Mouse (Mus musculus) midbrain, embryonic 14.5 days (tissue): ENCODE measurements around the gene Sept10. TPM values are rescaled to one million over a fixed set of nuclear protein-coding genes. Genes with fewer than 3 reads are reported as not detected.
A peak's percentile ranks its signal among the peaks of the same experiment; 100 is the strongest.

Source experiments
- ATAC-seq: fragments of 200-750 bp; cut with Nextera tagmentation; 2 replicates; pipeline ENCODE4 v1.8.0; 2017; ENCODE audit warnings: moderate number of reproducible peaks, moderate library complexity; ENCODE audit not compliant: low FRiP score, low TSS enrichment
- DNase-seq: peaks from one replicate; pipeline ENCODE4 v3.0.0-alpha.2; 2015
- H3K27ac ChIP-seq: fragments of 300-500 bp; sonication (generic); replicated peaks from 2 replicates; pipeline ENCODE4 v1.5.1; 2014; ENCODE audit warnings: mild to moderate bottlenecking, low read depth, low read length, moderate library complexity
- H3K27me3 ChIP-seq: fragments of 300-500 bp; sonication (generic); 2 replicates; pipeline ENCODE4 v1.6.1; 2014; ENCODE audit warnings: low read length, control low read depth, mixed read lengths; ENCODE audit not compliant: control insufficient read depth, insufficient read depth
- H3K36me3 ChIP-seq: fragments of 300-500 bp; sonication (generic); 2 replicates; pipeline ENCODE4 v1.6.1; 2014; ENCODE audit warnings: low read length, control low read depth; ENCODE audit not compliant: control insufficient read depth, insufficient read depth
- H3K4me1 ChIP-seq: fragments of 300-500 bp; sonication (generic); 2 replicates; pipeline ENCODE4 v1.6.1; 2014; ENCODE audit warnings: mild to moderate bottlenecking, antibody characterized with exemption, low read length, control low read depth; ENCODE audit not compliant: control insufficient read depth, insufficient read depth
- H3K4me2 ChIP-seq: fragments of 300-500 bp; sonication (generic); 2 replicates; pipeline ENCODE4 v1.6.1; 2014; ENCODE audit warnings: mild to moderate bottlenecking, low read length, moderate library complexity
- H3K4me3 ChIP-seq: fragments of 300-500 bp; sonication (generic); replicated peaks from 2 replicates; pipeline ENCODE4 v1.5.1; 2014; ENCODE audit warnings: low read depth, low read length
- H3K9ac ChIP-seq: fragments of 300-500 bp; sonication (generic); replicated peaks from 2 replicates; pipeline ENCODE4 v1.6.1; 2014; ENCODE audit warnings: mild to moderate bottlenecking, low read length, moderate library complexity
- H3K9me3 ChIP-seq: fragments of 300-500 bp; sonication (generic); 2 replicates; pipeline ENCODE4 v1.6.1; 2016; ENCODE audit warnings: low read length, control low read depth, mixed read lengths; ENCODE audit not compliant: control insufficient read depth
- WGBS: fragments of 180-500 bp; shearing (Covaris S2); extraction: QIAGEN DNeasy Blood & Tissue Kit; methylation state at CpG from one replicate; pipeline ENCODE4 v1.1.7; 2014; 5-methylcytosine and 5-hydroxymethylcytosine counted together
- polyA plus RNA-seq: library from polyadenylated mRNA; unstranded; fragments of >200 nt; fragmentation: Nextera tagmentation; extraction: Ambion mirVana; gene quantifications from 2 replicates; pipeline ENCODE4 v1.2.1, GENCODE M21; 2014

Gene Sept10
- 8.9 and 18.4 TPM in 2 replicates for polyA plus RNA-seq

DNA sequence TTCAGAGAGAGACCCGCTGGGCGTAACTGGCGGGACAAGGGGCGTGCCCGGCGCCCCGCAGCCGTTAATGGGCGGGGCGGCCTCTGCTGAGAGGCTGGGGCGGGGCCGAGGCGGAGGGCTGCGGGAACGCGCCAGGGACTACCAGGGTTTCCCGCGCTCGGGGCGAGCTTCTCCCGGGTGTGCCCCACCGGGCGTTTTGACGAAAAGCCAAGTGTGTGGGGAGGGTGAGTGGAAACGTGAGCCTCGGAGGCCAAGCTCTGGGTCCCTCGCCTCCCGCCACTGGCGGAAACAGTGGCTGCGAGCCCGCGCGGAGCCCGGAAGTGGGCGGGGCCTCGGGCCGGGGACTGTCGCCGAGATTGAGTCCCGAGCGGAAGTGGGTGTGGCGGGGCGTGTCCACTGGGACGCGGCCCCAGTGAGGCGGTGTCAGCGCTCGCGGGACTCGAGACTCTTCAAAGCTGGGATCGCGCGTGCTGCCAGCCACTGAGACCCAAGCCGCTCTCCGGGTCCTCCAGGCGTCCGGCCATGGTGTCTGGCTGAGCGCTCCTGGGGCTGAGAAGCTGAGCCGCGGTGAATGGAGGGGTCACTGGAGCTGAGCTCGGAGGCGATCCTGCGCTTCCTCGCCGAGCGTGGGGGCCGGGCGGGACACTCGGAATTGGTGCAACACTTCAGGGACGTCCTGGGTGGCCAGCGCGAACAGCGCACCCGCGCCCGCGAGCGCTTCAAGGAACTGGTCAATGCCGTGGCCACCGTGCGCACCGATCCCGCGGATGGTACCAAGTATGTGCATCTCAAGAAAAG lies at the start of gene Sept10, which contains the start of gene Sowahc:
TSS of gene Sept10 (minus strand) at position 375 of the 798 bp plus-strand sequence.
TSS of gene Sowahc (plus strand) at position 481 of the 798 bp plus-strand sequence.
- H3K4me1 ChIP-seq: peaks cover 32% of the 10 kb centered on the region
- peak within 1 kb of the TSS; percentile 88 for H3K4me3 ChIP-seq
- WGBS: under 1% methylated on average over 79 of the region's 84 CpGs
- H3K4me2 ChIP-seq: peak within 1 kb of the TSS; percentile 99
- no peaks in the 10 kb centered on the region for H3K36me3 ChIP-seq
- no peaks in the 10 kb centered on the region for H3K9me3 ChIP-seq
- peak; percentile 97 for ATAC-seq
- H3K9ac ChIP-seq: peak within 1 kb of the TSS; percentile 85
- H3K27ac ChIP-seq: peak within 1 kb of the TSS; percentile 95
- DNase-seq: peak; percentile 98
- H3K27me3 ChIP-seq: no peaks in the 10 kb centered on the region

DNA sequence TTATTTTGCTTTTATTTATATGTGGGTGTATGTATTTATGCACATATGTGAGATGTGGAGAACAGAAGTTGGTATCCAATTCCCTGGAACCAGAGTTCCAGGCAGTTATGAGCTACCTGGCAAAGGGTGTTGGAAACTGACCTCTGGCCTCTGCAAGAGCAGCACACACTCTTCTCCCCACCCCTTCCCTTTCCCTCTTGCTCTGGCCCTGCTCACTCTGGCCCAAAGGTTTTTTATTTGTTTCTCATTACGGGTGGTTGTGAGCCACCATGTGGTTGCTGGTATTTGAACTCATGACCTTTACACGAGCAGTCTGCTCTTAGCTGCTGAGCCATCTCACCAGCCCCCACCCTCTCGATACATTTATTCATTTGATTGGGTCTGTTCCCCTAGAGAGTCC lies 47.1 kb upstream of the Sept10 start:
- no peak overlapping the region for H3K9ac ChIP-seq
- H3K27ac ChIP-seq: no peak overlapping the region
- 61% methylated on average over 3 of the region's 3 CpGs for WGBS
- no peak overlapping the region for H3K4me3 ChIP-seq
- H3K36me3 ChIP-seq: no peaks in the 10 kb centered on the region
- no peak for DNase-seq
- H3K9me3 ChIP-seq: no peaks in the 10 kb centered on the region
- no peaks in the 10 kb centered on the region for H3K27me3 ChIP-seq
- no peak overlapping the region for H3K4me2 ChIP-seq
- ATAC-seq: no peak
- no peaks in the 10 kb centered on the region for H3K4me1 ChIP-seq

DNA sequence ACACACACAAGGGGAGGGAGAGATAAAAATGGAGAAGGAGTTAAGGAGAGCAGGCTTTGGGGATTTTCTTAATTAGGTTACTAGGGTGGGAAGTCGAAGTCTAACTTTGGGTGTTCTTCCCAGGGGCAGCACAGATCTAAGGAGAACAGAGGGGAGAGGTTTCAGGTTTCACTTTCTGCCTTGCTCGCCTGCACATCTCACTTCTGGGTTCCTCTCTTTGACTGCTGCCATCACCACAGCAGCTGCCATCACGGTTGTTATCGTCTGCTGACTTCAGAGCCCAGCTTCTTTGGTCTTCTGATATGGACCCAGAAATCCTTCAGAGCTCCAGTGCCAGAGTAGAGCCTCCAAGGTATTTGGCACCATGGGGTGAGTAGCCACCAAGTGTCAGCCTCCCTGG lies 46.5 kb upstream of the Sept10 start:
- DNase-seq (no peak), ATAC-seq (no peak)
- Histone ChIP-seq H3K27me3 (no peaks in the 10 kb centered on the region), H3K4me3 (no peak overlapping the region), H3K36me3 (no peaks in the 10 kb centered on the region), H3K4me1 (no peaks in the 10 kb centered on the region), H3K9ac (no peak overlapping the region), H3K9me3 (no peaks in the 10 kb centered on the region), H3K4me2 (no peak overlapping the region), H3K27ac (no peak overlapping the region)
- 59% methylated on average over 4 of the region's 4 CpGs for WGBS

DNA sequence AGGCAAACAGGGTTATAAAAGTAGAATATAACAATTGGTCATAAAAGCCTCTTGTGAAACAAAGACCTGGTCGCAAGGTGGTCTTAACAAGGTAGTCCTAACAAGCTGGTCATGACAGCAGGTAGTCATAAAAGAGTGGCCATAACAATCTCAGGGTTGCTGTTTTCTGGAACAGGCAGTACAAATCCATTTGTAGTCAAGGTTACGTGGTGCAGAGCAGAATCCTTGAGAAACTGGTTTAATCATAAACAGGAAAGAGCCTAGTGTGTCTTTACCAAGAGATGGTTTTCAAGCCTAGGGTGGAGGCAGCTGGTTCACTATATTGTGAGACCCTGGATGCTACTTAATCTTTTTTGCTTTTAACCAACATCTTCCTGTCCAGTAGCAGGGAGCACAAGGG lies 45.6 kb upstream of the Sept10 start:
- H3K36me3 ChIP-seq: no peaks in the 10 kb centered on the region
- no peaks in the 10 kb centered on the region for H3K4me1 ChIP-seq
- no peak overlapping the region for H3K4me3 ChIP-seq
- WGBS: 94% methylated on average over 2 of the region's 2 CpGs
- DNase-seq (no peak), ATAC-seq (no peak)
- H3K27me3 ChIP-seq: no peaks in the 10 kb centered on the region
- no peak overlapping the region for H3K4me2 ChIP-seq
- H3K27ac ChIP-seq: no peak overlapping the region
- H3K9me3 ChIP-seq: no peaks in the 10 kb centered on the region
- H3K9ac ChIP-seq: no peak overlapping the region

DNA sequence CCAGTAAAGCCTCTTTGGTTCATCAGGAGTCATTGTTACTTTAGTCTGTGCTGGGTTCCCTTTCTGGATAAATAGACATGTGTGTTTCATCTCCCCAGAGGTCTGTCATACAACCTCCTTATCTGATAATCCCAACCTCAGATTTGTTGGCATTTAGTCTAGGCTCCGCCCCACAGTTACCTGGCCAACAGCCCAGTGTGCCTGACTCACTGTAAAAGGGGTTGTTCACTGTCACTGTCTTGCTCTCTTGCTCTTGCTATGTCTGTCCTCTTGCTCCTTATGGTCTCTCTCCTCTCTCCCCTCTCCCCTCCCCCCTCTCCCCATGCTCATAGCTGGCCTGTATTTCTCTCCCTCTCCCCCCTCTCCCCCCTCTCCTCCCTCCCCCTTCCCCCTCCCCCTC lies 44.5 kb upstream of the Sept10 start:
- H3K4me1 ChIP-seq: no peaks in the 10 kb centered on the region
- no peak for ATAC-seq
- no peak for DNase-seq
- no peaks in the 10 kb centered on the region for H3K36me3 ChIP-seq
- no peak overlapping the region for H3K4me3 ChIP-seq
- 91% methylated on average over 1 of the region's 1 CpGs for WGBS
- H3K27me3 ChIP-seq: no peaks in the 10 kb centered on the region
- no peaks in the 10 kb centered on the region for H3K9me3 ChIP-seq
- no peak overlapping the region for H3K4me2 ChIP-seq
- no peak overlapping the region for H3K27ac ChIP-seq
- H3K9ac ChIP-seq: no peak overlapping the region

DNA sequence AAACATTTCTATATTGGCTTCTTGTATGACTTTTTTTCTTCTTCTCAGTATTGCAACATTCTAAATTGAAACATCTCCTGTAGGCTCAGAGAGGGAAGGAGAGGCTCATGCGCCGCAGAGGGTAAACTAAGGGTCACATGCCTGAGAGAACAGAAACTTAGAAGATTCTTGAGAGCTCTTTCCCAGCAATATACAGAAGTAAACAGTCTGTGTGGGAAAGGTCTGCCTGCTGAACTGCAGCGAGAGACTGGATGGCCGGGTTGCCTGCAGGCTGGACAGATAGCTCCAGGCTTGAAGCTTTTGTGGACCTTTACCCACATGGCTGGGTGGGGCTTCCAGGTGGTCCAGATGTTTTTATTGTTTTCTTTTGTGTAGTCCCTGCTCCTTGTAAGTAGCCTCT lies 44.0 kb upstream of the Sept10 start:
- WGBS: 73% methylated on average over 4 of the region's 4 CpGs

DNA sequence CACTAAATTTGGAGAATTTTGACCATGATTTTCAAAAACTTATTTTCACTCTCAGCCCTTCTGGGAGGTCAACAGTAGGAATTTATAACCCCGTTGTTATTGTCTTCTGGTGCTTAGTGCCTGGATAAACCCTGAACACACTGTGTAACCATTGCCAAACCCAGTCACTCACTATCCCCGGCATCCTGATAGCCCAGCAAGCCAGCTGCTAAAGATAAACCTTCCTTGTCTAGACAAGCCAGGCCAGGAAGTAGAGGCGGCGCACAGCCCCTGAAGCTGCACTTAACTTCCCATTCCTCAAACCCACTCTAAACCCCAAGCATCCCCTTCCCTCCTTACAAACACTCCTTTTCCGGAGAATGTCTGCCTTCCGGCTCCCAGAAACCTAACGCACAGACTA lies 43.4 kb upstream of the Sept10 start:
- Histone ChIP-seq H3K9ac (no peak overlapping the region), H3K4me2 (no peak overlapping the region), H3K4me3 (no peak overlapping the region), H3K4me1 (no peaks in the 10 kb centered on the region), H3K27me3 (no peaks in the 10 kb centered on the region), H3K9me3 (no peaks in the 10 kb centered on the region), H3K36me3 (no peaks in the 10 kb centered on the region), H3K27ac (no peak overlapping the region)
- no peak for ATAC-seq
- WGBS: 89% methylated on average over 7 of the region's 7 CpGs
- no peak for DNase-seq

More for the DNA sequence above, 44.0 kb upstream of the Sept10 start:
- Histone ChIP-seq H3K4me3 (no peak overlapping the region), H3K4me2 (no peak overlapping the region), H3K9ac (no peak overlapping the region), H3K36me3 (no peaks in the 10 kb centered on the region), H3K27ac (no peak overlapping the region), H3K4me1 (no peaks in the 10 kb centered on the region), H3K9me3 (no peaks in the 10 kb centered on the region), H3K27me3 (no peaks in the 10 kb centered on the region)
- DNase-seq (no peak), ATAC-seq (no peak)

DNA sequence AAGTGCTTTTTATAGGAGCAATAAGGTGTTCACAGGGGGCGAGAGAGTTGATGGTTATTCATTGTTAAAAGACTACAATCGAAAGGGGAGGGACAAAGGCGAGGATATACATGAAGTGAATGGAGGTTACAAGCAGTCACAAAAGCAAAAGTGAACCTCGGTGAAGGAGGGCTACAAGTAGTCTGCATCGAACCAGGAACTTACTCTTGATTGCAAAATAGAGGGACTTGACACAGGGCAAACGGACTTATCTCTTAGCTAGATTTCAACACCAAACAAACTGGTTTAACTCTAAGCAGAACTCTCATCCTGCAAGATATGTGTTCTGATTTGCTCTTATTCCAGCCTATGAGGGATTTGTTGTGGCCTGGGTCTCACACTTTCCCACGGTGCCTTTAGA lies 41.3 kb upstream of the Sept10 start:
- no peak overlapping the region for H3K4me2 ChIP-seq
- no peaks in the 10 kb centered on the region for H3K27me3 ChIP-seq
- H3K27ac ChIP-seq: no peak overlapping the region
- WGBS: 61% methylated on average over 7 of the region's 7 CpGs
- no peak overlapping the region for H3K9ac ChIP-seq
- no peaks in the 10 kb centered on the region for H3K9me3 ChIP-seq
- DNase-seq: no peak
- no peak overlapping the region for H3K4me3 ChIP-seq
- ATAC-seq: no peak
- no peaks in the 10 kb centered on the region for H3K4me1 ChIP-seq
- no peaks in the 10 kb centered on the region for H3K36me3 ChIP-seq

DNA sequence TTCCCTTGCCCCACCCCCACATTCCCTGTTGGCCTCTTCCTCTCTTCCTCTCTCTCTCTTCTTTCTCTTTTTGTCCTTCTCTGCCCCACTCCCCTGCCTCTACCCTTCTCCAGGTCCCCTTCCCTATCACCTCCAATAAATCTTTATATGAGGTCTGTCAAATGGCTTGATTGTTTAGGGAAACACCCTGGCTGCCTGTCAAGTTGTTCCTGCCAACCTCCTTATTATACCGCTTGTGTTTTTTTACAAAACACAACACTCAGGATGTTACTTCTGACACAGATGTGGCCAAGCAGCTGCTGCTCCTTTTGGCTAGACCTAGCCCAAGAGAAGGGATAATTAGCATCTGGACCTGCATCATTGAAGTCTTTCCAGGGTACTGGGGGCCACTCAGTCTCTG lies 40.4 kb upstream of the Sept10 start:
- no peaks in the 10 kb centered on the region for H3K36me3 ChIP-seq
- 100% methylated on average over 1 of the region's 1 CpGs for WGBS
- no peak overlapping the region for H3K4me2 ChIP-seq
- H3K9me3 ChIP-seq: no peaks in the 10 kb centered on the region
- no peak overlapping the region for H3K4me3 ChIP-seq
- no peak for ATAC-seq
- H3K27me3 ChIP-seq: no peaks in the 10 kb centered on the region
- no peak overlapping the region for H3K27ac ChIP-seq
- H3K4me1 ChIP-seq: no peaks in the 10 kb centered on the region
- DNase-seq: no peak
- no peak overlapping the region for H3K9ac ChIP-seq
